Mouse (Mus musculus): ENCODE measurements around the gene Slc19a1. TPM values are rescaled to one million over a fixed set of nuclear protein-coding genes. Genes with fewer than 3 reads are reported as not detected.
A peak's percentile ranks its signal among the peaks of the same experiment; 100 is the strongest.

The Slc19a1 gene
- total RNA-seq, 1 experiment from 2014 or later, result 28.0 TPM

DNA sequence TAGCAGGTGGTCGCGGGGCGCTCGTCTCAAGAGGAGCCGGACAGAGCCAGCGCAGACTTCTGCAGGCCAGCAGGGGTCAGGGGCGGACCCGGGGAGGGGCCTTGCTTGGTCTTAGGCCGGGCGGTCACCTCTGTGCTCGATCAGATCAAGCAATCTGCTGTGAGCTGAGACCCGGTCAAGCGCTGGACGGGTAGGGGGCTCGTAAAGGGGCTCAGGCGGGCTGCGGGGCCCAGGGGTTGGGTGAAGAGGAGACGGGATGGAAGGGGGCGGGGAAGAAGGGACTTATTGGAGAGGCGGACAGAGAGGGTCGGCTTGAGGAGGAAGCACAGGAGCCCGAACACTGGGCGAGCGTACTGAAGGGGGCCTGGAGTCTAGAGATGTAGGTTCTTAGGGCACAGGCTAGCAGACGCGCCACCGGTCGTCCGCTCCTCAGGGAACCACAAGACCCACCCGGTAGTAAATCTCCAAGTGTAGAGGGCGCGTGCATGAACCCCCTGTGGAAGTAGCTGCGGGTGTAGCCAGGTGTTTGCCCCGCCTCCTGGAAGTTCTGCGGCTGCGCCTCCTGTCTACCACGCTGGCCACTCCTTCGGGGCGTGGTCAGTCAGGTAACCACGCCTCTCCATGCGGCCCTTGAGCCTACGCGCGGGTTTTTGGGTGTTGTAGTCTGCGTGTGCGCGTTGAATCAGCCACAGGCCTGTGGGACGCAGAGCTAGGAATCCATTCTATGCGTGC is 716 bp downstream of the Slc19a1 start:
- peak; percentile 87 for ATAC-seq (replicated peaks; ENCODE audit: low read depth, poor library complexity, severe bottlenecking)

DNA sequence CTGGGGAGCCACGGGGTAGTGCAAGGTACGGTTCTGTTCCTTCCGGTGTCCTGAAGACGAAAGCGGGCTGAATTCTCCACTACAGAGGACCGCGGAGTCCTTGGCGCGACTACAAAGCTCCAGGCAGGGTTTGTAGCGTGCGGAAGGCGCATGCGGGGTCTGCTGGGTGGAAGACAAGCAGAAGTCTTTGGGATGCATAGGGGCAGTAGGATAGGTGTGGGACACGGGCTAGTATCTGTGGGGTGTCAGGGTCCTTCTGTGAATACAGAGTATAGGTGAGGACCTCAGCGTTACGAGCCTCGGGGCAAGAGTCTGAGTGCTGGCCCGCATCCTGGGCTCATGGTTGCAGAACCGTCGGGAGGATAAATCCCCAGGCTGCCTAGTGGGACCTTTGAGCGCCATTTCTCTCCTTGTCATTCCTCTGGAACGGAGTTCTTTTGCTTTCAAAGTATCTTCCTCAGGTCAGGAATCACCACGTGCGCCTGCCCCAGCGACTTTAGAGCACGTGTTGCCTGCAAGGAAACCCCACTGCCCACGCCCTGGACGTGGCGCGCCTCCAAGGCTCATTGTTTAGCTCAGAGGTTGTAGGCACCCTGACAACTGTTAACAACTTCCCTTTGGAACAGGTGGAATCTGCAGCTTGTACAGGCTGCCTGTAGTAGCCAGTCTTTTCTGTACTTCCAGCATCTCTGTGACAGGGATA is 1.4 kb downstream of the Slc19a1 start:
- peak; percentile 55 for ATAC-seq (replicated peaks; ENCODE audit: low read depth, poor library complexity, severe bottlenecking)

DNA sequence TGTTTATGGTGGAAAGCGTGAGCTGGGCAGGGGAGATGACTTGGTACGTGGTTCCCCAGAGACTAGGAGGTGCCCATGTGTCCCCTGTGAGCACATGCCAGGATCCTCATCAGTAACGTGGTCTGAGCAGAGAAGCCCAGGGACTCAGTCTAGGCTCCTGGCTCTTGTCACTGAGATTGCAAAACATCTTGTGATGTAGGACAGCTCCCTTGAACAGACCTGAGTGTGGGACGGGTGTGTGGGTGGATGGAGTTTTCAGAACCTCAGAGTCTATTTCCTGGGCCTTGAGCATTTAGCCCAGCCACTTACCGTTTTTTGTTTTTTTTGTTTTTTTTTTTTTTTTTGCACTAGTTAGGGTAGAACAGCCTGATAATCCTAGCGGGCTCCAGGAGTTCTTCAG is 3.4 kb downstream of the Slc19a1 start:
- no peak for ATAC-seq (replicated peaks; ENCODE audit: low read depth, poor library complexity, severe bottlenecking)

DNA sequence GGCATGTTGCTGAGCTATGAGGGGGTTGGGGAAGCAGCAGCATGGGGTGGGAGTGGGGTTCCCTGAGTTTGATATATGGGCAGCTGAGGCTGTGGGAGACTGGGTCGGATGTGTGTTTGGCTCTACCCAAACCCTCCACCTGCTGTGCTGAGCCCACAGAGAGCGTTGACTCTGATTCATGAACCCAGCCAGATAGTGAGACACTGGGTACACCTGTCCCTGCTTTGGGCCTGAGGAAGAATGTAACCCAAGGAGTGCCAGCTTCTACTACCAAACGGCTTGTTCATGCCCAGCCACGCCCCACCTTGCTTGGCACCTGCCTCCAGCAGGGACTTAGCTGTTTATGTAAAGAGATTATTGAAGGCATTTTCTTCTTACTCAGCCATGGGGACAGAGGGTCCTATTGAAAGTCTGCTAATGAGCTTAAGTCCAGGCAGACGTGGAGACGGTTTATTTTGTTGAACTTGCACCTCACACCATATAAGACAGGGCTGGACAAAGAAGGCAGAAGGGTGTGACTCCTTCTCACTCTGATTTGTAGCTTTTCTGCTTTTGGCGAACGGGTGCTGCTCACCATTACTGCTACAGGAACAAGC is 6.6 kb downstream of the Slc19a1 start:
- no peak for ATAC-seq (replicated peaks; ENCODE audit: low read depth, poor library complexity, severe bottlenecking)

DNA sequence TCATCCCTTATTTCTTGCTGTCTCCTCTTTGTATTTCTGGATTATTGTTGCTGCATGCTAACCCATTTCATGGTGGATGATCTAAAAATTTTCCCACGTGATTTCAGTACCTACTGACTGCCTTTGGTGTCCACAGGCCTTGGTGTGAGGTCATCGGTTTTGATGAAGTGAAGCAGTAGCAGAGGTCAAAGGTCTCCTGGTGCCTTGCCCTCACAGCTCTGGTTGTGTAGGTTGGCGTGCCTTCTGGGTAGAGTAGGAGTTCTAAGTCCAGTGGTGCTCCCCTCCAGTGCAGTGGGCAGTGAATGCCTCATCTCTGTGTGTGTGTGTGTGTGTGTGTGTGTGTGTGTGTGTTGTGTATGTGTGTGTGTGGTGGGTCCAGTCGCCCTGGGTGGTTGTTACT is 16.2 kb downstream of the Slc19a1 start:
- no peak for ATAC-seq (replicated peaks; ENCODE audit: low read depth, poor library complexity, severe bottlenecking)

DNA sequence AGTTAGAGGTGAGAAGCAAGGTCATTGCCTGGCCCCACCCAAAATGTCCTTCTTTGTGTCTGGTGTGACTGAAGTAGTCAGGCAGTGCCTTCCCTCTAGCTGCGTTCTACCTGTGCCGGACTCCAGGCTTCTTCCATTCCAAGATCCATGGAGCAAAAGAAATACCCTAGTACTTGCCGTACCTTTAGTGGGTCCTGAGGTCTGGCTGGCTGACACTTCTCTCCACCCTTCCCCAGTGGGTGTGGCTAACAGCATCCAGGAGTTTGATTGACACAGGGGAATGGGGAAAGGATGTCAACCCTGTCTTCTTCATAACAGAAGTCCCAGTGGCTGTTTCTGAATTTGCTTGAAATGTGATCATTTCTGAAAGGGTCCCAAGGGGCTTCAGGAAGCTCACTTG is 16.6 kb downstream of the Slc19a1 start:
- no peak for ATAC-seq (replicated peaks; ENCODE audit: low read depth, poor library complexity, severe bottlenecking)

DNA sequence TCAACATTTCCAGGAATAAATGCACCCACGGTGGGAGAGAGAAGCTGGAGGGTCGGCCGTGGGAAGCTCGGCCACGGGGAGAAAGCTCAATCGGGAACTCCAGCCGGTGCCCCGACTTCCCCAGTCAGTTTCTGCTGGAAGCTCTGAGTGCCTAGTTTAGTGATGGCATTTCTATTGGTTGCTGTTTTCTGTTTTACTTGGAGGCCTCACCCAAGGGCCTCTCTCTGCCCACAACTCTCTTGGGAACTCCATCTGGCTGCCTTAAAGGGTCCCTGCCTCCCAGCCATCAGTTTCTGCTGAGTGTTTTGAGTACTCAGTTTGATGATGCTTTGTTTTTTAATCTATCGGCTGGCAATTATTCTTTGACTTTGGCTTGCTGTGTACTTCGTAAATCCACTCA is 24.7 kb downstream of the Slc19a1 start:
- ATAC-seq (replicated peaks; ENCODE audit: low read depth, poor library complexity, severe bottlenecking), result no peak

DNA sequence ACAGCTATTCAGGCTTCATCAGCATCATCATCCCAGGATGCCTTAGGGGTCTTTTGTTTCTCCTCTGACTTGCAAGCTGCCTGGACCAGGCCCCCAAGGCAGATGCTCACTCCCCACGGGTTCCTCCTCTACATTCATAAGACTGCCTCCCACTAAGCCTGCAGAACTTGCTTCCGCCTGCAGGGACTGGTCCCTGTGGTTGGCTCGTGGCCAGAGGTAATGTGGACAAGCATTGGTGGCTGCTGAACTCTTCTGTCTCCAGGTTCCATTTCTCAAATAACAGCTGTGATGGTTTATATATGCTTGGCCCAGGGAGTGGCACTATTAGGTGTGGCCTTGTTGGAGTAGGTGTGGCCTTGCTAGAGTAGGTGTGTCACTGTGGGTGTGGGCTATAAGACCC is 29.4 kb downstream of the Slc19a1 start:
- ATAC-seq (replicated peaks; ENCODE audit: low read depth, poor library complexity, severe bottlenecking), result no peak

DNA sequence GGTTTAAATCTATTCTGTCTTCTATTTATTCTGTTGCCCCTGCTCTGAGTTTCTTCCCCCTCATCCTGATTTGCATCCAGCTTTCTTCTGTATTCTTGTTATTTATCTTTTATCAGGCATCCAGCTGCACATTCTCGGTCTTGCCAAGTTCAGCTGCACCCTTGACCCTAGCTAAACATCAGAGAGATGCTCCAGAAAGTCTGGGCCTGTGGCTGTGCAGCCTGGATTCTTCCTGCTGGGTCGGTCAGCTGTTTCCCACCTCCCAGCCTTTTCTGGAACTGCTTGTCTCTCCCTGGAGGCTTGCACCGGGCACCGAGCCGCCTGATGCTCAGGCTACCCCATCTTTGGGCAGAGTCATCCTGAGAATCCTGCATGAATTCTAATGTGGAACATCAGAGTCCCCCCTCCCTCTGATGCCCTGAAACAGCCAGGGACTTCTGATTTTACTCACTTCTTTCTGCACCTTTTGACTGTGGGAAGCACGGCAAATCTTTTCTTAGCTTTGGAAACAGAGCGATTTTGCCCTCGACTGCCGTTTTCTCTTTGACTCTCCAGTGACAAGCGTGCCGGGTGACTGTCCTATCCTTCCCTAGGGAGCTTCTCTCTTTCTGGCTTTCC is 30.5 kb downstream of the Slc19a1 start:
- no peak for ATAC-seq (replicated peaks; ENCODE audit: low read depth, poor library complexity, severe bottlenecking)

DNA sequence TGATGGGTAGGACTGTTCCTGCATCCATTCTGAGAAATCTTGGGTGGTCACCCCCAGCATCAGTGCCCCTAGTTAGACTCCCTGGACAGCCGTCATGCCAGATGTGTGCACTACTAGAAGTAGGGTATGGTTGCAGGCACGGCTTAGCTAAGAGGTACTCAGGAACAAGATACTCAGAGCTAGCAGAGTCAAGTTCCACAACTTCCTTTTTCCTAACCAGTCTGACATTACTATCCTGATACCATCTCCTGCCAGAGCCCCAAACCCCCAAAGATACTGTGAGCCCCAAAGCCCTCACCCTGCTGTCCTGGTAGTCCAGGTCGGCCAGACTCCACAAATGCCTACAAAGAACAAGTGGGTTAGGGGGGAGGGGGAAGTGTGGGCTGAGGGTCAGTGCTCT is 32.2 kb downstream of the Slc19a1 start:
- peak; percentile 53; the same call in 1 of the 2 replicates for ATAC-seq (replicated peaks; ENCODE audit: low read depth, poor library complexity, severe bottlenecking)

DNA sequence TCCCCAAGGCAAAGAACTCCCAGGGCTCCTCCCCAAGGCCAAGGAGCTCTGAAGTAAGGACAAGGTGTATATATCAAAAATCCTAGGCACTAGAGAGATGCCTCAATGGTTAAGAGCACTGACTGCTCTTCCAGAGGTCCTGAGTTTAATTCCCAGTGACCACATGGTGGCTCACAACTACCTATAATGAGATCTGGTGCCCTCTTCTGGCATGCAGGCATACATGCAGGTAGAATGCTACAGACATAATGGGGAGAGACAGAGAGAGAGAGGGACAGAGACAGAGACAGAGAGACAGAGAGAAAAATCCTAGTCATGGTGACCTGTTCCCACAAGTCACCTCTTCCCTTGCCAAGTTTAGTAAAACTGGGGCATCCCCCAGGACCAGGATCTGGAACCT is 32.6 kb downstream of the Slc19a1 start:
- no peak for ATAC-seq (replicated peaks; ENCODE audit: low read depth, poor library complexity, severe bottlenecking)

DNA sequence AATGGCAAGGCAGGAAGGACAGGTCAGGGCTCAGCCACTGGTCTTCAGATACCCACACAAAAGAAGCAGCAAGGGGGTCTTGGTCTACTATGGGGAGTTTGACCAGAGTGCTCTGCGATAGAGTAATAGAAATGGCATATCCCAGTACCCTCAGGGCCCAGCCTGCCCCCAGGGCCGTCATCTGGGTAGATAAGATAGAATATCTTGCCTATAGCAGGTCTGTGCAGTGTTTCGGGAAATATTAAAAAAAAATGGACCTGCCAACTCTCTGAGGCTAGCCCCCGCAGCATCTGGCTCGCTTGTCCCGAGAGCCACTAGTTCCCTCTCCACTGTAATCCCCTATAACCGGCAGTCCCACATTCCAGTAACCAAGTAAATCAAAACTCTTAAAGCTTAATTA is 36.4 kb downstream of the Slc19a1 start:
- ATAC-seq (replicated peaks; ENCODE audit: low read depth, poor library complexity, severe bottlenecking), result no peak

DNA sequence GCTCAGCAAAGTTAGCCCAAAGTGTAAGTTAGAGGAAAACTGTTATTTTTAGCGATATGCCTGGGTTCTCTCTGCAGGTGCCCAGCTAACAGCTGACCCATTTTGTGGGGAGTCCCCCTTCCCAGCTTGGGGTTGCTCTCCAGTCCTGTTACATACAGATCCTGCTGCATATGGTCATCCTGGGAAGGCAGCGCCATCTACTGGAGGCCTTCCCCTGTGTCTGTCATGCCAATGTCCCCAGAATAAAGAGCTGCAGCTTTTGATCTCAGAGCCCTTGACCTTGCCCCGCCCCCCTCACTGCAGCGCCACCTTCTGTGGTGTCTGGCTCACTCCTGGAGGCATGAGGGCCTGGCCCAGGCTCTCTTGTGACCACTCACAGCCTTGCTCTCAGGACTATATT is 38.0 kb downstream of the Slc19a1 start:
- peak; percentile 73 for ATAC-seq (replicated peaks; ENCODE audit: low read depth, poor library complexity, severe bottlenecking)

DNA sequence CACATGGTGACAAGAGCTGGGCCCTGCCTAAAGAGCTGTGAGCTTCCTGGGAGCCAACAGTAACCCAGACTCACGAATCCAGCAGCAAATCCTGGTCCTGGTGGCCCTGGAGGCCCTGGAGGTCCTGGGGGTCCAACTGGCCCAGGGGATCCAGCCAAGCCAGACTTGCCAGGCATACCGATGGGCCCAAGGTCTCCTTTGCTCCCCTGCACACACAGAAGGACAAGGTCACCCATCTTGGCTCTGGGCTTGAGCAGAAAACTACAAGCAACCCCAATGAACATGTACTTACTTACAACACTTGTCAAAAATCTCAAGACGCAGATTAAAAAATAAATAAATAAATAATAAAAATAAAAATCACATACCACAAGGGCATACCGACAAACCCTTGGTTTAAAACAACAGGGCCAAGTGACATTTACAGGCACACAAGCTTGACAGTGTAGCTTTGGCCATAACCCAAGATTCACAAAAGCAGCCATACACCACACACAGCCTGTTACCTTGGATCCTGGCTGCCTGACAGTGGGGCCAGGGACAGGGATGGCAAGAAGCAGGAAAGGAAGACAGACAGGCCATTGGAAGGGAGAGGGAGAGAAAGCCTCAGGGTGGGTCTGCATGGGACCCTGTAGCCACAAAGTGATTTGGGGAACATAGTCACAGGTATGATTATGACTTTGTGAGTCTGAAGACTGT is 42.4 kb downstream of the Slc19a1 start:
- no peak for ATAC-seq (replicated peaks; ENCODE audit: low read depth, poor library complexity, severe bottlenecking)

DNA sequence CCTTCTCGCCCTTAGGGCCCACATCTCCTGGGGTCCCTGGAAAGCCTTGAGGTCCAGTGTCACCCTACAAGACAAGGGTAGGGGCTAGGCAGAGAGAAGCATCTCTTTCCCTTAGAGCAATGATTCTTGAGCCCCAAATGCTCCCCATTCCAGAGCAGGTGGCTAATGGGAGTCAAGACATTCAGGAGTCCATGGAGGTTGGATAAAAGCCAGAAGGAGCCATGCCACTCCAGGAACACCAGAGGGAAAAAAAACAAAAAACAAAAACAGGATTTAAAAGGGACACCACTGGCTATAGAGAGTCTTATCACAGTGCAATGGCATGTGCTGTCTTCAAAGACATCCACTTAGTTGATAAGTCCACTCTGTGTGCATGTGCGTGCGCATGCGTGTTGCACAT is 46.4 kb downstream of the Slc19a1 start:
- no peak for ATAC-seq (replicated peaks; ENCODE audit: low read depth, poor library complexity, severe bottlenecking)

DNA sequence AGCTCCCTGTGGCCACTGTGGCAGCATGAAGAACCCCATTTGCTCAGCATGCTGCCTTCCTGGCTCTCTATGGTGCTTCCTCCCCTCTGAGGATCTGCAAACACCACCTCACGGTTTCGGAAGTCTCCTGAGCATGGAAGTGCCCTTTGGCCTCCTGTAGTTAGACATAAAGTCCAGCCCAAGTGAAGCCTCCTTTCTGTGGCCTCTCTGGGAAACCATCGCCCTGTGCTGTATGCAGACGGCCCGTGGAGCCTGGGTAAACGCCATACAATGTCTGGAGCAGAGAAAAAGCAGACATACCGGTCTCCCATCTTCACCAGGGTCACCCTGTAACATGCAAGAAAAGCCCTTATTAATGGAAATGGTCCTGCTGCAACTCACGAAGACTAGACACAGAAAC is 46.9 kb downstream of the Slc19a1 start:
- no peak for ATAC-seq (replicated peaks; ENCODE audit: low read depth, poor library complexity, severe bottlenecking)

DNA sequence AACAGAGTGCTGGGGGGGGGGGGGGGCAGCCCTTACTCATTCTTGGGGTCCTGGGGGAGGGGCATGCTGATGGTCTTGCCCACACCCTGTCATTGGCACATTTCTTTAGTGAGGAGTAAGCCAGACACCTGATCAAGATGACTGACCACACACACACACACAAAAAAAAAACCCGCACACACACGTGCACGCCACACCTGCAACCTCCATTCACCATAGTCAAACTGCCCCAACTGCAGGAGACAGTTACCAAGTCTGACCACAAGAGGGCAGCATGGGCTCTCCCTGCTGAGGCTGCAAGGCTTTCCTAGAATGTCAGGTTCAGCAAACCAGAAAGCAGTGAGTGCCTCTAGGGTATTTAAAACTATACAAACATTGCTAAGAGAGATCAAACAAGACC is 50.4 kb downstream of the Slc19a1 start:
- ATAC-seq (replicated peaks; ENCODE audit: low read depth, poor library complexity, severe bottlenecking), result peak; percentile 93

DNA sequence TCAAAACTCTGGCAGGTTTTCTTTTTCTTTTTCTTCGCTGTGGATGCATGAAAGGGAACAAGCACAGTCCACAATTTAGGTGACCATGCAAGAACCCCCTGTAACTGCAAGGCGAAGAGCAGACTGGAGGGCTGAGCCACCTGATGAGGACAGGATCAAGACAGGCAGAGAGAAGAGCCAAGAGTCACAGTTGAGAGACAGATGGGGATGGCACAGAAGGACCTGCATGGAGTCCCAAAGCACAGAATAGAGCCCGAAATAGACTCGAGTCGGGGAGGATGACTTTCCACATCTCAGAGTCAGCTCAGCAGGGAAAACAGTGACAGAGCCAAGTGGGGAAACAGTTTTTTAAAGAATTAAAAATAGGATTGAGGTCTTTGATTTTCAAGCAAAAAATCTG is 50.9 kb downstream of the Slc19a1 start:
- ATAC-seq (replicated peaks; ENCODE audit: low read depth, poor library complexity, severe bottlenecking), result no peak

DNA sequence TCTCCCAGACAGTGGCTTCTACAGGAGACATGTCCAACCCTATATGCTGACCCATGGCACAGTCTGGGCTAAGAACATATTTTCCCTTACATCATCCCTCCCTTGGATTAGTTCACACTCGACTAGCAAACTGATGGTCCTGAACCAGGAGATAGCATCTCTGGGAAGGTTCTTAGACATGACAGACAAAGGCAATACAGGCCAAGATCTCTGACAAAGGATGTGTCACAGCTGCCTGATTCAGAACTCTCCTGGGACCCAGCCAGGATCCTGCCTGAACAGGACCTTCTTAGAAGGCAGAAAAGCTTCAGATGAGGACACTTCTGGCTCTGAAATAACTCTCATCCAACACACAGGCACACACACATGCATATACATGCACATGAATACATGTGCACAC is 52.5 kb downstream of the Slc19a1 start:
- ATAC-seq (replicated peaks; ENCODE audit: low read depth, poor library complexity, severe bottlenecking), result no peak

DNA sequence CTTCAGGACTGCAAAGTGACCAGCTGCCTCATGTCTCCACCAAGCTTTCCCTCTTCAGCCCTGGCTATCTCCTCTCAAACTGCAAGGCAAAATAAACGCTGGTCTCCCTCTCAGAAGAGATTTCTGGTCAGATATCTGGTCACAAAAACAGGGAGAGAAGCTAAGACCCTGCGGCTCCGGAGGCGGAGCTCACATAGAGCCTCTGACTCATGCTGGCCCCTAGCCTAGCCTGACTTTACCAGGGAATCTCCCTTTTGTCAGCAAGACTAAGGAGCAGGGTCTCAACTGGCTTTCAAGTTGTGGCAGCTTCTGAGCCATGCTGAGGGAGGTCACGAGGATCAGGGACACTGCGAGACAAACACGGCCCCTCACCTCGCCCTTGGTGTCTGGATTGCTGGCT is 57.3 kb downstream of the Slc19a1 start:
- no peak for ATAC-seq (replicated peaks; ENCODE audit: low read depth, poor library complexity, severe bottlenecking)

DNA sequence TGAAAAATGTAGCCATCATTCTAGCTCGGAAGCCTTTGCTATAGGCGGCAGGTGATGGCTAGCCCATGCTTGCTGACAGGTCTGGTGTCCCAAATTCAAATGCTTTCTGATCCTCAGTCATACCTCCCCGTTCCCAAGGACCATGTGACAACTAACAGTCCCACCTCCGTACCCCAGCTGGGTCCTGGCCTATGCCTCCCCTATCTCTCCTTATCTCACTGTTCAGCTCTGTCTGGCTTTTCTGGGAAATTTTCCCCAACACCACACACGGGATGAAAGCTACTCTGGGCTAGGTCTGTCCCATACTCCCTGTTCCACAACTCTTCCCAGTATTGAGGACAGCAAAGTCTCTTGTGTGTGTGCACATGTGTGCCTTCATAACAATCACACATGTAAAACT is 58.0 kb downstream of the Slc19a1 start:
- ATAC-seq (replicated peaks; ENCODE audit: low read depth, poor library complexity, severe bottlenecking), result no peak
